Mouse (Mus musculus) myocyte (in vitro differentiated cells): Measurements from ENCODE around the gene Fam78b. TPM values are rescaled to one million over a fixed set of nuclear protein-coding genes. Genes with fewer than 3 reads are reported as not detected.
A peak's percentile ranks its signal among the peaks of the same experiment; 100 is the strongest.

ENCODE experiments used
- H3K27me3 ChIP-seq: one replicate; pipeline ENCODE4 v1.6.1; 2011; ENCODE audit not compliant: control insufficient read depth, insufficient read depth, insufficient read length
- H3K36me3 ChIP-seq: one replicate; pipeline ENCODE4 v1.6.1; 2011; ENCODE audit not compliant: control insufficient read depth, insufficient read depth
- H3K4me2 ChIP-seq: one replicate; pipeline ENCODE4 v1.6.1; 2011; ENCODE audit warnings: low read depth, control low read depth
- H3K4me3 ChIP-seq: one replicate; pipeline ENCODE4 v1.5.1; 2011; ENCODE audit warnings: mild to moderate bottlenecking, control low read depth, moderate library complexity
- H3K79me2 ChIP-seq: one replicate; pipeline ENCODE4 v1.6.1; 2011; ENCODE audit not compliant: control insufficient read depth, insufficient read depth
- H3ac ChIP-seq: one replicate; pipeline ENCODE4 v1.6.1; 2011; ENCODE audit not compliant: control insufficient read depth, insufficient read length
- CEBPB ChIP-seq: IDR thresholded peaks from 2 replicates; pipeline ENCODE4 v1.6.1; 2011; ENCODE audit warnings: mild to moderate bottlenecking, moderate library complexity; ENCODE audit not compliant: poor library complexity, insufficient read depth, severe bottlenecking
- E2F4 ChIP-seq: IDR thresholded peaks from one replicate; pipeline ENCODE4 v1.6.1; 2011; ENCODE audit warnings: mild to moderate bottlenecking, control low read depth, moderate library complexity; ENCODE audit not compliant: insufficient read depth
- MAX ChIP-seq: IDR thresholded peaks from one replicate; pipeline ENCODE4 v1.6.1; 2011; ENCODE audit warnings: low read depth, mild to moderate bottlenecking, control low read depth
- MYOD1 ChIP-seq, 3 experiments: IDR thresholded peaks; one replicate each; pipeline ENCODE4 v1.6.1; 2011; ENCODE audit warnings: control low read depth in 2 of 3, low read depth in 2 of 3, mild to moderate bottlenecking in 2 of 3, moderate library complexity in 1 of 3; ENCODE audit not compliant: insufficient read length in 2 of 3, control insufficient read depth in 1 of 3
- MYOG ChIP-seq, 3 experiments: IDR thresholded peaks; one replicate each; pipeline ENCODE4 v1.6.1; 2011; ENCODE audit warnings: control low read depth in 2 of 3, low read depth in 2 of 3, mild to moderate bottlenecking in 2 of 3; ENCODE audit not compliant: insufficient read length in 2 of 3, control insufficient read depth in 1 of 3, insufficient read depth in 1 of 3
- POLR2A ChIP-seq: IDR thresholded peaks from one replicate; pipeline ENCODE4 v1.6.1; 2011; ENCODE audit warnings: low read depth, mild to moderate bottlenecking, control low read depth, moderate library complexity; ENCODE audit not compliant: insufficient read length
- POLR2AphosphoS2 ChIP-seq: IDR thresholded peaks from one replicate; pipeline ENCODE4 v1.6.1; 2011; ENCODE audit warnings: low read depth, control low read depth; ENCODE audit not compliant: insufficient read length
- REST ChIP-seq: IDR thresholded peaks from one replicate; pipeline ENCODE4 v1.6.1; 2011; ENCODE audit warnings: mild to moderate bottlenecking, control low read depth, moderate library complexity; ENCODE audit not compliant: insufficient read depth, insufficient read length
- SRF ChIP-seq: IDR thresholded peaks from one replicate; pipeline ENCODE4 v1.6.1; 2011; ENCODE audit warnings: low read depth; ENCODE audit not compliant: control insufficient read depth, insufficient read length
- TCF12 ChIP-seq: IDR thresholded peaks from one replicate; pipeline ENCODE4 v1.6.1; 2011; ENCODE audit warnings: mild to moderate bottlenecking, control low read depth; ENCODE audit not compliant: poor library complexity, insufficient read depth, severe bottlenecking
- TCF3 ChIP-seq: IDR thresholded peaks from one replicate; pipeline ENCODE4 v1.6.1; 2011; ENCODE audit warnings: low read depth, control low read depth; ENCODE audit not compliant: insufficient read length
- USF1 ChIP-seq: IDR thresholded peaks from one replicate; pipeline ENCODE4 v1.6.1; 2011; ENCODE audit warnings: low read depth, mild to moderate bottlenecking, control low read depth, moderate library complexity
- polyA plus RNA-seq: library from polyadenylated mRNA; unstranded; fragments of >200 nt; fragmentation: generic; extraction: Trizol; gene quantifications from one replicate; pipeline ENCODE4 v1.2.1, GENCODE M21; 2012; ENCODE audit warnings: missing spikeins

Fam78b gene
- polyA plus RNA-seq, 1 experiment: 0.92 TPM

DNA sequence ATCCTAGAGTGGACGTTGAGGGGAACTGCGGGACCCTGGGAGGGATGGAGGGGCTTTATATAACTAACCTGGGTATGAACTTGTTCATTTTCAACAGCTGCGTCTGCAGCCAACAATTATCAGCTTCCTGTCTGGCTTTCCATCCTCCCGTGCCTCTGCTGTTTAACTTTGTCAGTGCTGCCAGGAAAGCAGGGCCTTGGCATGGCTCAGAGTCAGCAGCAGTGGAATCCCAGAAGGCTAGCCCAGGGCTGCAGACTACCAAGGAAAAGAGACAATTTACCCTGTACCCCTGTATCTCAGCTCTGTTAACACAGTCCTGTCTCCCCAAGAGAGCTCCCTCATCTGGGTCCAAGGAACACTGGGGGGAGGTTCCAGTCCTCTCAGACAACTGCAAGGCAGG, 62.8 kb downstream of the Fam78b start:
- H3K4me3 ChIP-seq: no peak overlapping the region
- TF ChIP-seq MYOG (IDR thresholded peaks at IDR 0.05; ENCODE audit: control insufficient read depth in 1 of 3, insufficient read depth in 1 of 3, insufficient read length in 2 of 3, low read depth in 2 of 3): no peak
- TF ChIP-seq MAX: no peak
- TF ChIP-seq MYOD1 (IDR thresholded peaks at IDR 0.05; ENCODE audit: control insufficient read depth in 1 of 3, insufficient read length in 2 of 3, low read depth in 2 of 3): no peak
- TF ChIP-seq USF1: no peak
- TF ChIP-seq REST: no peak
- no peak for TF ChIP-seq TCF3
- TF ChIP-seq TCF12: no peak
- TF ChIP-seq POLR2A: no peak
- TF ChIP-seq E2F4: no peak
- TF ChIP-seq POLR2AphosphoS2: no peak
- no peak for TF ChIP-seq CEBPB
- TF ChIP-seq SRF: no peak

DNA sequence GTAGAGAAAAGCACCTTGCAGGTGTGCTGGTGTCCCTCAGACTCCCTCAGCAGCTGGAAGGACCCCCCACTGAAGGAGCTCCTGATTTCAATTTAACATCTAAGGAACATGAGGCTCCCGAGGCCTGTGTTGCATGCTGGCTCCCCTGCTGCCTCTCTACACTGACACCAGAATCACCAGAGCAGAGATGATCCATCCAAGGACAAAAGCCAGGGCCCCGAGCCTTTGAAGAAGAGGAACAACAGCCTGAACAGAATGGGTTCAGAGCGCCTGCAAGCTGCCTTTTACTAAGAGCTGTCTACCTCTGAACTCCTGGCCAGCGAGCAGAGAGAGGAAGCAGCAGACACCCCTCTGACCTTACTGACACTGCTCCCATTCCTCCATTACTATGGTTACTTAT, 64.3 kb downstream of the Fam78b start:
- Histone ChIP-seq H3K4me3 (no peak overlapping the region), H3K27me3 (no peaks in the 10 kb centered on the region), H3ac (no peak overlapping the region), H3K36me3 (no peaks in the 10 kb centered on the region), H3K4me2 (no peak overlapping the region), H3K79me2 (no peaks in the 10 kb centered on the region)
- TF ChIP-seq TCF12 (no peak), MAX (no peak), MYOG (IDR thresholded peaks at IDR 0.05; ENCODE audit: control insufficient read depth in 1 of 3, insufficient read depth in 1 of 3, insufficient read length in 2 of 3, low read depth in 2 of 3) (no peak), E2F4 (no peak), TCF3 (no peak), POLR2AphosphoS2 (no peak), USF1 (no peak), MYOD1 (IDR thresholded peaks at IDR 0.05; ENCODE audit: control insufficient read depth in 1 of 3, insufficient read length in 2 of 3, low read depth in 2 of 3) (no peak), POLR2A (no peak), CEBPB (no peak), SRF (no peak), REST (no peak)

More for the DNA sequence above, 62.8 kb downstream of the Fam78b start:
- Histone ChIP-seq H3K27me3 (no peaks in the 10 kb centered on the region), H3ac (no peak overlapping the region), H3K4me2 (no peak overlapping the region), H3K79me2 (no peaks in the 10 kb centered on the region), H3K36me3 (no peaks in the 10 kb centered on the region)

DNA sequence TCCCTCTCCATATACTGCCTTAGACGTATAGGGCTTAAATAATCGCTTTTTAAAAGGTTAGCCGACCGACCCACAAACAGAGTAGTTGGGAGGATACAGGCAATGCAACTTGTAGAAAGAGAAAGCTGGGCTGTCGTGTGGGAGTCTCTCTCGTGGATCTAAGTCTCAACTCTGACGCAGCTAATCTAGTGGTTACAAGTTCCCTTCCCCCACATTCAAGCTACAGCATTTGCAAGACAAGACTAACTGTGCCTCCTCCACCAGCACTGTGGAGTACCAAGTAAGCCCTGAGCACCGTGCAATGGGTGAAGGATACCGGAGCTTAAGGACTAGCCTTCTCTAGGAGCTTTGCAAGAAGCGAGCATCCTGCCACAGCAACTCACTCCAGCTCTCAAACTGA, 64.8 kb downstream of the Fam78b start:
- no peaks in the 10 kb centered on the region for H3K36me3 ChIP-seq
- no peaks in the 10 kb centered on the region for H3K79me2 ChIP-seq
- no peak overlapping the region for H3K4me3 ChIP-seq
- no peak overlapping the region for H3ac ChIP-seq
- H3K27me3 ChIP-seq: no peaks in the 10 kb centered on the region
- no peak overlapping the region for H3K4me2 ChIP-seq
- TF ChIP-seq MYOG (IDR thresholded peaks at IDR 0.05; ENCODE audit: control insufficient read depth in 1 of 3, insufficient read depth in 1 of 3, insufficient read length in 2 of 3, low read depth in 2 of 3) (no peak), USF1 (no peak), TCF3 (no peak), MYOD1 (IDR thresholded peaks at IDR 0.05; ENCODE audit: control insufficient read depth in 1 of 3, insufficient read length in 2 of 3, low read depth in 2 of 3) (no peak), MAX (no peak), CEBPB (no peak), POLR2AphosphoS2 (no peak), POLR2A (no peak), SRF (no peak), E2F4 (no peak), TCF12 (no peak), REST (no peak)

DNA sequence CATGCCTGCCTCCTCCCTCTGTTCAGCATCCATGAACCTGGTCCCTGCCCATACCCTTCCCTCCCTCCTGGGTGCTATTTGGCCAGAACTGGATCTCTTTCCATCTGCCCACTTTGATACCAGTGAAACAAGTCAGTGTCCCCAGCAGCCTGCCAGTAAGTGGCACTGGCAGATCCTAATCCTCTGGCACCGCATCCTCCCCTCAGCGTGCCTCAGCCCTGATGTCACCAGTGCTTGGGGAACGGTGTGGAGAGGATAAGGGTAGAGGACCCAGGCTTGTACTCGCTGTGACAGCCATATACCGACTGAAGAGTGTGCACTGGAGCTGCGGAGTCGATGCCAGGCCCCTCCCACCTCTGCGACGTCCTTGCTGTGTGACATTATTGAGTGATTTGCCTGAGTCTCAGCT, 65.7 kb downstream of the Fam78b start:
- H3K4me3 ChIP-seq: no peak overlapping the region
- peak overlapping the region; percentile 30 for H3K4me2 ChIP-seq
- no peaks in the 10 kb centered on the region for H3K79me2 ChIP-seq
- no peaks in the 10 kb centered on the region for H3K27me3 ChIP-seq
- no peak overlapping the region for H3ac ChIP-seq
- no peak for TF ChIP-seq MYOG (IDR thresholded peaks at IDR 0.05; ENCODE audit: control insufficient read depth in 1 of 3, insufficient read depth in 1 of 3, insufficient read length in 2 of 3, low read depth in 2 of 3)
- no peak for TF ChIP-seq E2F4
- no peak for TF ChIP-seq USF1
- TF ChIP-seq MAX: no peak
- no peaks in the 10 kb centered on the region for H3K36me3 ChIP-seq

DNA sequence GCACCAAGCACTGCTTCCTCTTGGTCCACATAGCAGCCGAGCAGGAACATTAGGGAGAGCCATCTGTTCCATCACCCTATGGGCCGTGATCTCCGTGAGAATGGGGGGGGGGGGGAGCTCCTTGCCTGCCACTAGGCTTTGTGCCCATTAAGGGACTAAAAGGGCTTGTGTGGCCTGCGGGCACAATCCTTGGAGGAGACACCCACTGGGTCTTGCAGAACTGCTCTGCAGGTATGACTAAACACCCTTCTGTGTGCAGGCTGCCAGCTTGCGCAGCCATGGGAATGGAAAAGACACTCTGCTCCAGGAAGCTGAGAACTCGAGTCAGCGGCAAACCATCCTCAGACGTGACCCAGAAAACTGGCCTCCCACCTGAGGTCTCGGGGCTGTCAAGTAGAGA, 68.5 kb downstream of the Fam78b start:
- Histone ChIP-seq H3K4me2 (no peak overlapping the region), H3K36me3 (no peaks in the 10 kb centered on the region), H3ac (no peak overlapping the region), H3K79me2 (no peaks in the 10 kb centered on the region), H3K27me3 (no peaks in the 10 kb centered on the region), H3K4me3 (no peak overlapping the region)
- TF ChIP-seq MAX: no peak
- no peak for TF ChIP-seq USF1
- TF ChIP-seq POLR2A: no peak
- no peak for TF ChIP-seq REST
- TF ChIP-seq MYOD1 (IDR thresholded peaks at IDR 0.05; ENCODE audit: control insufficient read depth in 1 of 3, insufficient read length in 2 of 3, low read depth in 2 of 3): no peak
- no peak for TF ChIP-seq TCF3
- no peak for TF ChIP-seq MYOG (IDR thresholded peaks at IDR 0.05; ENCODE audit: control insufficient read depth in 1 of 3, insufficient read depth in 1 of 3, insufficient read length in 2 of 3, low read depth in 2 of 3)
- TF ChIP-seq SRF: no peak
- TF ChIP-seq POLR2AphosphoS2: no peak
- no peak for TF ChIP-seq E2F4
- TF ChIP-seq CEBPB: no peak
- no peak for TF ChIP-seq TCF12
